Mouse (Mus musculus): ENCODE data around the gene Usp20.

The Usp20 gene

DNA sequence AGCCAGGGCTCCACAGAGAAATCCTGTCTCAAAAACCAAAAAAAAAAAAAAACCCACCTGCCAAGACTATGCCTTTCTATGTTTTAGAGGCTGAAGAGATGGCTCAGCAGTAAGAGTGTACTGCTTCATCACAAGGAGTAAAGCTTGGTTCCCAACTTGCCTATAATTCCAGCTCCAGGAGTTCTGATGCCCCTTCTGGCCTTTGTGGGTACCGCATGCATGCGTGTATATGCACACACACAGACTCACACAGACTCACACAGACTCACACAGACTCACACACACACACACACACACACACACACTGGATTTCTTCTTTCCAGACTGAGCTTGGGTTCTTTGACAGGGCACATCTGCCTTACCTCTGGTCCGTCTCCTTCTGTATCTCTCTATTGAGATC, 58.0 kb downstream of the Usp20 start:
- peak; percentile 58 for DNase-seq (ENCODE audit: low read depth, low spot score)

GRCm38 (mm10) chr2:31040487-31040886, 58.4 kb downstream of the Usp20 start:
- DNase-seq (ENCODE audit: low read depth, low spot score) = no peak

- DNase-seq (ENCODE audit: low read depth, low spot score) = no peak
Measured at GRCm38 (mm10) chr2:31041386-31041785, 59.3 kb downstream of the Usp20 start.

GRCm38 (mm10) chr2:31042881-31043280, 60.8 kb downstream of the Usp20 start:
- peak; percentile 56 for DNase-seq (ENCODE audit: low read depth, low spot score)

DNA sequence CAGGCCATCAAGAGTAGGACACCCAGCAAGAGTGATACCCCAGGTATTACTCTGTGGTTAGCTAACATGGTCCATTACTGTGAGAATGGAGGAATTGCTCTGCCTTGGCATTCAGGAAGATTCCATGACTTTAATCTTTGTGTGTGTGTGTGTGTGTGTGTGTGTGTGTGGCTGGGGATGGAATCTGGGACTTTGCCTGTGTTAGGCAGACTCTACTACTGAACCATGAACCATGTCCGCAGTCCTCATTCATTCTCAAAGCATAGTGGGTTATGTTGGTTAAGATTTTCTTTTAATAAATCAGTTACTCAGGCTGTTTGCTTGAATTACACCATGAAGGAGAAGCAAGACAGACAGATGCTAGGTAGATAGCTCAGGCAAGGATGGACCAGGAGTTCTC, 61.8 kb downstream of the Usp20 start:
- DNase-seq (ENCODE audit: low read depth, low spot score) = no peak

DNA sequence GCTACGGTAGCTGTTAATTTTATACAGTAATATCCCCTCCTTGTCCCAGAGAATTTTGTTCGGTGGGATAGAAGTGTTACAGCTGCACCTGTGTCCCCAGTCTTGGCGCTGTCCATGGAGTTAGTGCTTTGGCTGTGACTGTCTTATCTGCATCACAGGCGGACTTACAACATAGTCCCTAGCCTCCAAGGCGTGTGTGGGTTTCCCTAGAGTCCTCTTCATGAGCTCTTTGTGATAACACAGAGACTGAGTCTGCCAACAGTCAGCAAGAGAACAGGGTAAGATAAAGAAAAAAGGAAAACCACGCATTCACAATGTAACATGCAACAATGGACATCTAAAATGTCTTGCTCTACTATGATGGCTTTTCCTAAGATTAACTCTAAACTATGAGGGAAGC, 66.0 kb downstream of the Usp20 start:
- DNase-seq (ENCODE audit: low read depth, low spot score) = no peak

DNA sequence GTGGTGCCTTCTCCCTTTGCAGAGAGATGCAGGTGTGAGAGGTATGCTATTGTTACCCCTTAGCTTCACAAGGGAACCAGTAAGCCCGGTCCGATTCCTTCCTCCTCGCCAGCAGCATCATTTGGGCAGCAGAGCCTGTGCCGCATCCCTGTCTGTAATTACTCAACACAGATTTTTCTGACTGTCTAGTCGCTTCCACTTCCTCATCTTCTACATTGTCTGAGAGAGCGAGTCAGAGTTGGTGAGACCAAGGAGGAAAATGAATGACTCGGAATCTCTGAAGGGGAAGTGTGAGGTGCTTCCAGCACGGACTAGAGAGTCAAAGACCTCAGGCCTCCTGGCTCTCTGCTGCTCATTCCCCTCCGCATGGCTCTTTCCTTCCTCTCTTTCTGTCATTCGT, 70.4 kb downstream of the Usp20 start:
- DNase-seq (ENCODE audit: low read depth, low spot score) = no peak

GRCm38 (mm10) chr2:31053426-31053825, 71.3 kb downstream of the Usp20 start:
- DNase-seq (ENCODE audit: low read depth, low spot score) = no peak

GRCm38 (mm10) chr2:31053851-31054340, 71.8 kb downstream of the Usp20 start:
- no peak for DNase-seq (ENCODE audit: low read depth, low spot score)

GRCm38 (mm10) chr2:31056070-31056469, 74.0 kb downstream of the Usp20 start:
- DNase-seq (ENCODE audit: low read depth, low spot score) = peak; percentile 69

GRCm38 (mm10) chr2:31057549-31058177, 75.6 kb downstream of the Usp20 start:
- peak; percentile 43 for DNase-seq (ENCODE audit: low read depth, low spot score)

- no peak for DNase-seq (ENCODE audit: low read depth, low spot score)
Measured at GRCm38 (mm10) chr2:31058443-31058842, 76.4 kb downstream of the Usp20 start.

DNA sequence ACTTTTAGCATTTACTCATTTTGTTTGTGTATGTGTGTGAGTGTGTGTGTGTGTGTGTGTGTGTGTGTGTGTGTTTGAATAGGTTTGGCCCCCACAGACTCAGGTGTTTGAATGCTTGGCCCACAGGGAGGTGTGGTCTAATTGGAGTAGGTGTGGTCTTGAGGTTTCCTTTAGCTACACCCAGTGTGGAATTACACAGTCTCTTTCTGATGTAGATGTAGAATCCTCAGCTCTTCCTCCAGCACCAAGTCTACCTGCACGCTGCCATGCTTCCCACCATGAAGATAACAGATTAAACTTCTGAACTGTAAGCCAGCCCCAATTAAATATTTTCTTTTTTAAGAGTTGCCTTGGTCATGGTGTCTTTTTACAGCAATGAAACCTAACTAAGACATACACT, 78.2 kb downstream of the Usp20 start:
- peak; percentile 93 for DNase-seq (ENCODE audit: low read depth, low spot score)

GRCm38 (mm10) chr2:31060787-31061730, 79.0 kb downstream of the Usp20 start:
- peak; percentile 66 for DNase-seq (ENCODE audit: low read depth, low spot score)

DNA sequence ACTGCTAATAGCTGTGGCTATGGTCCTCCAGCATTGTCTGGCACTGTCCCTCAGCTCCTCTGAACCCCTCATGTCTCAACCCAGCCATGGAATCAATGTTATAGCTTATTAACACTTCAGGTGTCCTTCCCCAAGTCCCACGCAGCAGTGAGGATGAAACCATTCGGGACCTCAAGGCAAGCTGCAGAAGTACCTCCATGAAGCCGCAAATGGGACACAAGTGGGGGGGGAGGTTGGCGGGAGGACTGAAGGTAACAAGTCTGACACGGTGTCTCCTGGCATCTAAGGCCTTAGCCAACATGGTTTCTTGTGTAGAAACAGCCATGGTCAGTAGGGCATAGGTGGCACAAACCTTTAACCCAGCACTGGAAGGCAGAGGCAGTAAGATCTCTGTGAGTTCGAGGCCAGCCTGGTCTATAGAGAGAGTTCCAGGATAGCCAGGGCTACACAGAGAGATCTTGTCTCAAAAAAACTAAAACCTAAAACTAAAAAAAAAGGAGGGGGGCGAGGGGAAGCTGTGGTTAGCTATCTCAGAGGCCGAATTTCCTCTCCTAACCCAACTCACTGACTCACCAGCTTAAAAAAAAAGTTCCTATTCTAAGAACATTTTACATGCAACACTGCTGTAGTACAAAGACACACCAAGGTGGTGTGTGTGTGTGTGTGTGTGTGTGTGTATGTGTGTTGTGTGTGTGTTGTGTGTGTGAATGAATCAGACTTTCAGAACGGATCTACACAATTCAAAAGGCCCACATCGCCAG, 80.0 kb downstream of the Usp20 start:
- no peak for DNase-seq (ENCODE audit: low read depth, low spot score)

- DNase-seq (ENCODE audit: low read depth, low spot score) = no peak
Measured at GRCm38 (mm10) chr2:31066019-31066789, 84.1 kb downstream of the Usp20 start.

GRCm38 (mm10) chr2:31067059-31067595, 85.0 kb downstream of the Usp20 start:
- no peak for DNase-seq (ENCODE audit: low read depth, low spot score)

DNA sequence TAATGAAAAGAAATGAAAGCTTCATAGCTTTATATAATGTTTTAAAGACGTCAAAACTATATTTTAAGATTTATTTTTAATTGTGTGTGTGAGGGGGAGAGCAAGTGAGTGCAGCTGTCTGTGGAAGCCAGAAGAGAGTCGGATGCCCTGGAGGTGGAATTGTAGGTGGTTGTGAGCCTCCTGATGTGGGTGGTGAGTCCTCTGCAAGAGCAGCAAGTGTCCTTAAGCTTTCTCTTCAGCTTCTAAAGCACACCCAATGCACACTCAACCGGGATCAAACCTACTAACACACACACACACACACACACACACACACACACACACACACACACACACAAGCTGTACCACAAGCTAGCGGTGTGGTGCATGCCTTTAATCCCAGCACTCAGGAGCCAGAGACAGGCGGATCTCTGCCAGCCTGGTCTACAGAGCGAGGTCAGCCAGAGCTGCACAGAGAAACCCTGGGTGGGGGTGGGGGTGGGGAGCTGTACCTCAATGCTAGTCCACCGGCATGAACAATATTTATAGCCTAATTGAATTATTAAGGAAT, 85.7 kb downstream of the Usp20 start:
- DNase-seq (ENCODE audit: low read depth, low spot score) = no peak

GRCm38 (mm10) chr2:31068246-31069113, 86.4 kb downstream of the Usp20 start:
- peak; percentile 76 for DNase-seq (ENCODE audit: low read depth, low spot score)

- DNase-seq (ENCODE audit: low read depth, low spot score) = peak; percentile 71
Measured at GRCm38 (mm10) chr2:31069114-31069445, 87.0 kb downstream of the Usp20 start.
